Mouse (Mus musculus): ENCODE data around the gene Nrg3.

The Nrg3 gene

GRCm38 (mm10) chr14:38959367-38959766 lies 513.5 kb downstream of the Nrg3 start:
- DNase-seq (ENCODE audit: low spot score), result no peak

- DNase-seq (ENCODE audit: low spot score), result no peak
These were observed 535.4 kb downstream of the Nrg3 start for GRCm38 (mm10) chr14:38937481-38937880.

GRCm38 (mm10) chr14:38936483-38937054 lies 536.3 kb downstream of the Nrg3 start:
- DNase-seq (ENCODE audit: low spot score), result no peak

- DNase-seq (ENCODE audit: low spot score), result no peak
These were observed 549.2 kb downstream of the Nrg3 start for GRCm38 (mm10) chr14:38923652-38924051.

- no peak for DNase-seq (ENCODE audit: low spot score)
These were observed 552.1 kb downstream of the Nrg3 start for GRCm38 (mm10) chr14:38920800-38921199.

- no peak for DNase-seq (ENCODE audit: low spot score)
These were observed 602.3 kb downstream of the Nrg3 start for GRCm38 (mm10) chr14:38870591-38870990.

GRCm38 (mm10) chr14:38847566-38847965 lies 625.3 kb downstream of the Nrg3 start:
- DNase-seq (ENCODE audit: low spot score), result no peak

- no peak for DNase-seq (ENCODE audit: low spot score)
These were observed 625.8 kb downstream of the Nrg3 start for GRCm38 (mm10) chr14:38847091-38847490.

GRCm38 (mm10) chr14:38835006-38835405 lies 637.9 kb downstream of the Nrg3 start:
- no peak for DNase-seq (ENCODE audit: low spot score)

- DNase-seq (ENCODE audit: low spot score), result no peak
These were observed 648.0 kb downstream of the Nrg3 start for GRCm38 (mm10) chr14:38824891-38825290.

- DNase-seq (ENCODE audit: low spot score), result no peak
These were observed 675.9 kb downstream of the Nrg3 start for GRCm38 (mm10) chr14:38797027-38797426.

GRCm38 (mm10) chr14:38775291-38776116 lies 697.4 kb downstream of the Nrg3 start:
- DNase-seq (ENCODE audit: low spot score), result no peak

- peak; percentile 33 for DNase-seq (ENCODE audit: low spot score)
These were observed 698.1 kb downstream of the Nrg3 start for GRCm38 (mm10) chr14:38774811-38775210.

GRCm38 (mm10) chr14:38730465-38730864 lies 742.4 kb downstream of the Nrg3 start:
- DNase-seq (ENCODE audit: low spot score), result no peak

- peak; percentile 10 for DNase-seq (ENCODE audit: low spot score)
These were observed 769.0 kb downstream of the Nrg3 start for GRCm38 (mm10) chr14:38703894-38704293.

GRCm38 (mm10) chr14:38702596-38703393 lies 770.1 kb downstream of the Nrg3 start:
- DNase-seq (ENCODE audit: low spot score), result no peak

- DNase-seq (ENCODE audit: low spot score), result no peak
These were observed 771.5 kb downstream of the Nrg3 start for GRCm38 (mm10) chr14:38701413-38701812.

- DNase-seq (ENCODE audit: low spot score), result no peak
These were observed 771.9 kb downstream of the Nrg3 start for GRCm38 (mm10) chr14:38700972-38701371.

GRCm38 (mm10) chr14:38659973-38660372 lies 812.9 kb downstream of the Nrg3 start:
- DNase-seq (ENCODE audit: low spot score), result peak; percentile 20

GRCm38 (mm10) chr14:38637070-38637469 lies 835.8 kb downstream of the Nrg3 start:
- DNase-seq (ENCODE audit: low spot score), result no peak

- no peak for DNase-seq (ENCODE audit: low spot score)
These were observed 842.8 kb downstream of the Nrg3 start for GRCm38 (mm10) chr14:38630114-38630513.

GRCm38 (mm10) chr14:38629671-38630070 lies 843.2 kb downstream of the Nrg3 start:
- DNase-seq (ENCODE audit: low spot score), result no peak

All from embryo, embryonic 10 days (tissue).